Mouse (Mus musculus): ENCODE data around the gene Mthfsl.
"Not testable (repeated sequence)": the region's sequence is repeated elsewhere in the genome, so short reads cannot be mapped to it uniquely, and the experiment has no call there.

Gene Mthfsl

DNA sequence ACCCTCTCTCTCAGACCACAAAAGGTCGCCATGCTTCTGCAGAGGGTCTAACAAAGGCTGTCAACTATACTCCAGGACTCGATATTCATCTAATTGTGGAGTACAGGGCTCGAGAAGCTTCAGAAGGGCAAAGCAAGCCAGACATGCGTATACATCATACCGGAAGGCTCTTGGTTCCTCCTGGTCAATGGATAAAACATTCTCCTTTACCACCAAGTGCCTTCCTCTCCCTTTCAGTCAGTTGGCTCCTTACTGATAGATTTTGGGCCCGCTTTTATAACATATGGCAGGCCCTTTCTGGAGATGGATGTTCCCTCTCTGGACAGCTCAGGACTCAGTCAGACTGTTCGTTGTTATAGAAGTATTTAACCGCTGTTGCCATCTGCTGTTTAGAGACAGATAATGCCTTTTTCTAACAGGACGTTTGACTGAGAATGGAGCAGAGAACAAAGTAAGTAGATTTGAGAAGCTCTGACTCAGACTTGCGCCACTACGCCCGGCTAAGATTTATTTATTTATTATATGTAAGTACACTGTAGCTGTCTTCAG lies at the start of gene Mthfsl:
TSS of gene Mthfsl (minus strand) at position 308 of the 549 bp plus-strand sequence.
- in situ Hi-C loops (cut with MseI, MboI), result loop anchor here in 1 of 2 experiments (25.0 kb wide), 1 partner anchor 158 kb away; no protein-coding TSS in a partner anchor

DNA sequence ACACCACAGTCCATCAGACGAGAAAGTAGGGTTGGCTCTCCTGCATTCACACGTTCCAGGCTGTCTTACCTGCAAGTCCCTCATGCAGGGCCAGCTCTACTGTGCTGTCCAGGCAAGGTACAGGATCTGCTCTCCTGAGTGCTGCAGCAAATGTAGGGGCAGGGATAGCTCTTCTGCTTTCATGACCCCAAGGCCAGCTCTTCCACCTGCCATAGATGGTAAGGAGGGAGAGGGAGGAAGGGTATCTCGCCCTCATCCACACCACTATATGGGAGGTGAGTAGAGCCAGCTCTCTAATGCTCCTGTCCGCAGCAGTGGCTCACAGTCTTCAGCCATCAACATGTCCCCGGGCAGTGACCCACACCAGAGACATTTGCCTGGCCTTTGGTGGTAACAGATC lies 49.4 kb upstream of the Mthfsl start:
- in situ Hi-C loops (cut with MseI, MboI), result not testable (repeated sequence)

GRCm38 (mm10) chr9:88746687-88747086 lies 26.6 kb upstream of the Mthfsl start:
- in situ Hi-C loops (cut with MseI, MboI), result not testable (repeated sequence)

DNA sequence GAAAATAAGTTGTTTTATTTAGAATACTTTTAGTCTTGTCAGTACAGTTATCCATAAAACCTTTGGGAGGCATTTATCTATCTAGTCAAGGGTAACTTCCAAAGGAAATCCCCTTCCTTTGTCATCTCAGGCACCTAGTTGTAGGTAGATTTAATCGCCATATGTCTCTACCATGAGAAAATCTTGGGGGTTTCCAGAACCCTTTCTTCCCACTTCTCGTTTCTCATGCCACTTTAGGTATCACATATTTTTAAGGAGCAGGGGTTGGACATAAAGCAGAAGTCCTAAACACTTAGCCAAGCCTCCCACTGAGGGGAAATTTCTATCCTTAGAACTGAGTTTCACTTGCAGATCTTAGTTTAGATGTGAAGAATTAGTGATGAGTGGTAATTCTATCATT lies 25.9 kb upstream of the Mthfsl start:
- in situ Hi-C loops (cut with MseI, MboI), result not testable (repeated sequence)

GRCm38 (mm10) chr9:88735289-88735688 lies 15.2 kb upstream of the Mthfsl start:
- in situ Hi-C loops (cut with MseI, MboI), result not testable (repeated sequence)

GRCm38 (mm10) chr9:88733182-88733581 lies 13.1 kb upstream of the Mthfsl start:
- in situ Hi-C loops (cut with MseI, MboI), result not testable (repeated sequence)

GRCm38 (mm10) chr9:88732334-88732733 lies 12.2 kb upstream of the Mthfsl start:
- in situ Hi-C loops (cut with MseI, MboI), result not testable (repeated sequence)

- in situ Hi-C loops (cut with MseI, MboI), result not testable (repeated sequence)
Observed at GRCm38 (mm10) chr9:88731728-88732127, 11.6 kb upstream of the Mthfsl start, which contains the start of gene Bcl2a1d. Gene Bcl2a1d (minus strand): TSS chr9:88731914.

GRCm38 (mm10) chr9:88728311-88728710 lies 8.2 kb upstream of the Mthfsl start:
- in situ Hi-C loops (cut with MseI, MboI), result not testable (repeated sequence)

DNA sequence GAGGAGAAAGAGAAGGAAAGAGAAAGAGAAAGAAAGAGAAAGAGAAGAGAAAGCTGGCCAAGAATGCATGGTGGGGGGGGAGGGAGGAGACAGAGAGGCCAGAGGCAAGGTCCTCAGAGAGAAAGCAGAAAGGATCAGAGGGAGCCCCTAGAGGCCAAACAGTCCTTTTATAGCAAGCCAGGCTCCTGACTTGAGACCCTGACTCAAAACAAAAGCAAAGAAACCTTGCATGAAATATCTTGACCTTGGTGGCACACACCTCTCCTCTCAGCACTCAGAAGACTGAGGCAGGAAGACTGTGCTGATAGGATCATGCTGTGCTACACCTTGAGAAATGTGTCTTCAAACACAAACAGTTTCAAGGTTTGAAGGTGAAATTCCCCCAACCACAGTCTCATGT lies 1.5 kb upstream of the Mthfsl start:
- in situ Hi-C loops (cut with MseI, MboI), result loop anchor here in 1 of 2 experiments (25.0 kb wide), 1 partner anchor 159 kb away; no protein-coding TSS in a partner anchor

- in situ Hi-C loops (cut with MseI, MboI), result loop anchor here in 1 of 2 experiments (25.0 kb wide), 1 partner anchor 157 kb away; no protein-coding TSS in a partner anchor
Observed at GRCm38 (mm10) chr9:88719073-88719921, 799 bp downstream of the Mthfsl start.

GRCm38 (mm10) chr9:88718593-88718992 lies 1.5 kb downstream of the Mthfsl start:
- in situ Hi-C loops (cut with MseI, MboI), result loop anchor here in 1 of 2 experiments (25.0 kb wide), 1 partner anchor 156 kb away; no protein-coding TSS in a partner anchor

DNA sequence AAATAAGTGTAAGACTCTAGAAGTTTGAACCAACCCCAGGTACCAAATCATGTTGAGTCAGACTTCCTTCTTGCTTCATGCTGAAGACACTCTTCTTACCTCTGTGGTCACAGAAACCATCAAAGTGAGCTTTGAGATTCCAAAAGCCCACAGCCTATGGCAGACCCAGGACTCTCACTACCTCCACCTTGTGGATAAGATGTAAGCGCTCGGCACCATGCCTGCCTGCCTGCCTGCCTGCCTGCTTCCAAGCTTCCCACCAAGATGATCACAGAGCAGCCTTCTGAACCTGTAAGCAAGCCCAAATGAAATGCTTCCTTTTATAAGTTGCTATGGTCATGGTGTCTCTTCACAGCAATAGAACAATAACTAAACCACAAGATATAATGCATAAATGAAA lies 2.0 kb downstream of the Mthfsl start:
- in situ Hi-C loops (cut with MseI, MboI), result loop anchor here in 1 of 2 experiments (25.0 kb wide), 1 partner anchor 156 kb away; no protein-coding TSS in a partner anchor

- in situ Hi-C loops (cut with MseI, MboI), result loop anchor here in 1 of 2 experiments (25.0 kb wide), 1 partner anchor 152 kb away; no protein-coding TSS in a partner anchor
Observed at GRCm38 (mm10) chr9:88714515-88714914, 5.6 kb downstream of the Mthfsl start.

DNA sequence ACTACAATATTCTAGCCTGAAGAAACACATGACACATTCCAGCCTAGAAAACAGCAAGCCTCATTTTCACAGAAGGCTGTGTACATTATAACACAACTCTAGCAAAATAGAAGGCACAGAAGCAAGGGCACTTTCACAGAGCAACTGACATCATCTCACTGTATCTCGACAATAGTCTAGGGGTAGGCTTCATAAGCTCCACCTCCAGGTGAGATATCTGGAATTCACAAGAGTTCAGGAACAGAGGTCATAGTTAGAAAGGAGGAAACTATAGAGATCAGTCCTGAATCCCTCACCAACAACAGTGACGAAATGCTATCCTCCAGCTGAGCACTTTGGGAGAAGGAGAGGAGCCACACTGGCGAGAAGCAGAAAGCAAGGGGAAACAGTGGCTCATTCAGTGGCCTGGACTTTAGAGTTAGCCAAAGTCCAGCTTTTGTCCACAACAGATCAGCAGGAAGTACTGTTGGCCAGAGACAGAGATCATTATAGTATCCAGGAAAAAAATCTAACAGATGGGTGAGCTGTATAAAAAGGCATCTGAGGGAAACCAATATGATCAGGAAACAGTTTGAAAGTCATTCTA lies 7.8 kb downstream of the Mthfsl start:
- in situ Hi-C loops (cut with MseI, MboI), result loop anchor here in 1 of 2 experiments (25.0 kb wide), 1 partner anchor 150 kb away; no protein-coding TSS in a partner anchor

DNA sequence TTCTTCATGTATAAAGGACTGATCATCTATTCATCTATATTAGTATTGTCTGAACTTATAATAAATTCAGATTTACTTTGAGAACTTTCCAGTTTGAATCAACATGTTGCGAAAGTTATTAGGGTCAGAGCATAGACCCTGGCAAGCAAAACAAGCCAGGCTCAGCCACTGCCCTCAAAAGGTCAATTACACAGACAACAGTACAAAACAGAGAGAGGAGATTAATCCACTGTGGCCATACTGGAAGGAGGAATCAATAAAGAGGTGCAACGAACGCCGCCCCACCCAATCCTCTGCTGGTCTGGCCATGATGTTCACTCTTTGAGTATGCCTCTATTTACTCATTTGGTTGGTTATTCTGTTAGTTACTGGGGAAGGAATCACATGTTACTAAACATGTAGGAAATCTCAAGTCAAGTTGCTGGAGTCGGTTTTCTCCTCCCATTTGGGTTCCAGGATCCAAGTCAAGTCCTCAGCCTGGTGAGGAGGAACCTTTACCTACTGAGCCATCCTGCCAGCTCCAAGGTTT lies 9.1 kb downstream of the Mthfsl start:
- in situ Hi-C loops (cut with MseI, MboI), result loop anchor here in 1 of 2 experiments (25.0 kb wide), 1 partner anchor 149 kb away; no protein-coding TSS in a partner anchor

- in situ Hi-C loops (cut with MseI, MboI), result loop anchor here in 1 of 2 experiments (25.0 kb wide), 1 partner anchor 148 kb away; no protein-coding TSS in a partner anchor
Observed at GRCm38 (mm10) chr9:88710439-88710838, 9.7 kb downstream of the Mthfsl start.

DNA sequence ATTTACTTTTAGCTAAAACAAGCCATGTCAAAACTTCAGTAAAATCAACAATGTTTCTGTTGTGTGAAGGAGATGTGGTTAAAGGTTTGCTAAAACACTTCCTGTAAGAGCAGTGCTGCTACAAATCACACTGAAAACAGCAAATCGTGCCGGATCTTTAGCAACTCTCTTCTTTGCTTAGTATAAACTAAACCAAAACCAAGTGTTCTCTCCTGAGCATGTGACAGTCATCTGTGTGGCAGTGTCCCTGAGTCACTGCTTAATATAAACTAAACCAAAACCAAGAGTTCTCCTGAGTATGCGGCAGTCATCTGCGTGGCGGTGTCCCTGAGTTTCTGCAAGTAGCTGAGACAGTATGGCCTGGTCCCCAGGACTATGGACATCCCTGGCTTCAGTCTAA lies 10.3 kb downstream of the Mthfsl start:
- in situ Hi-C loops (cut with MseI, MboI), result loop anchor here (5.0 to 25.0 kb wide), 2 partner anchors 147 to 513 kb away; no protein-coding TSS in a partner anchor

- in situ Hi-C loops (cut with MseI, MboI), result loop anchor here (5.0 to 25.0 kb wide), 2 partner anchors 147 to 513 kb away; no protein-coding TSS in a partner anchor
Observed at GRCm38 (mm10) chr9:88709304-88709703, 10.8 kb downstream of the Mthfsl start.

- in situ Hi-C loops (cut with MseI, MboI), result loop anchor here (5.0 to 25.0 kb wide), 2 partner anchors 144 to 516 kb away; no protein-coding TSS in a partner anchor
Observed at GRCm38 (mm10) chr9:88706700-88707099, 13.4 kb downstream of the Mthfsl start.

DNA sequence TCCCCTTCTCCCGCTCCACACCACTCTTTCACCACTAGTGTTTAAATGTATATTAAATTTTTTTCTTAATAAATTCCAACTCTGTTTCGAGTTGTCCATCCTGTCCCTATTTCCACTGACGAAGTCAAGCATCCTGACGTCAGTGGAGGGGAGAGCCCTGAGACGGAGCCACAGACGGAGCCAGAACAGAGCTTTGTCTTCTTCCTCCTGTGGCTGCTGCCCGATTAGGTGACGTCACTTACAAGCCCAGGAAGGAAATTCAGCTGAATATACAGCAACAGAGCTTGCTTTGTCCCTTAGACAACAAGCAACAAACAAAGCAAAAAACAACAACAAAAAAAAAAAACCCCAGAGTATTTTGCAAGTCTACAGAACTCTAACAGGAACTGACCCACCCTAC lies 14.9 kb downstream of the Mthfsl start:
- in situ Hi-C loops (cut with MseI, MboI), result loop anchor here (5.0 to 25.0 kb wide), 2 partner anchors 143 to 517 kb away; no protein-coding TSS in a partner anchor

Measured in mouse trophoblast stem cell (cell line).